Mouse (Mus musculus) left cerebral cortex, adult 6 months (tissue): ENCODE results near the gene Dna2. TPM values are rescaled to one million over a fixed set of nuclear protein-coding genes. Genes with fewer than 3 reads are reported as not detected.

Experiments
- long read RNA-seq, 2 experiments: library from polyadenylated mRNA; unstranded; transcript quantifications; one replicate each; pipeline ENCODE4 v2.0.0; 2019 to 2020
- polyA plus RNA-seq: library from polyadenylated mRNA; unstranded; fragments of <200 nt; fragmentation: Nextera tagmentation; gene quantifications from 2 replicates; pipeline ENCODE4 v1.2.3, GENCODE M21; 2021

The Dna2 gene
- 0.23 and 0.82 TPM in 2 replicates for polyA plus RNA-seq
- long read RNA-seq, experiment 1, full-length matches to known transcripts = 2 of 5 reads
- long read RNA-seq, experiment 1, partial matches to known transcripts = 1 of 5 reads
- long read RNA-seq, experiment 1, other reads (novel, unspliced or antisense) = 2 of 5 reads
- long read RNA-seq, experiment 2, partial matches to known transcripts = 0 of 1 reads
- long read RNA-seq, experiment 2, other reads (novel, unspliced or antisense) = 1 of 1 reads

GRCm38 (mm10) chr10:62946738-62947471 lies at the start of gene Dna2:
TSS of gene Dna2 (plus strand) at chr10:62947026.

GRCm38 (mm10) chr10:62908896-62909295 lies 37.9 kb upstream of the Dna2 start, which contains the start of gene Tet1:
TSS of gene Tet1 (minus strand) at chr10:62908996.

GRCm38 (mm10) chr10:62919925-62920765 lies 26.7 kb upstream of the Dna2 start, which contains the start of gene Slc25a16:
TSS of gene Slc25a16 (plus strand) at chr10:62920633.

GRCm38 (mm10) chr10:62980039-62980954 lies 33.5 kb downstream of the Dna2 start, which contains the start of gene Rufy2:
TSS of gene Rufy2 (plus strand) at chr10:62980223.

Other genes with a start within 250 kb of the Dna2 start
- 2.2 and 4.3 TPM in 2 replicates for gene Stox1, start 220.9 kb upstream of the Dna2 start, polyA plus RNA-seq
- 13.9 and 17.1 TPM in 2 replicates for gene Ccar1, start 154.7 kb upstream of the Dna2 start, polyA plus RNA-seq
- 5.1 and 6.4 TPM in 2 replicates for gene Tet1, start 38.0 kb upstream of the Dna2 start, polyA plus RNA-seq
- gene Slc25a16, start 26.4 kb upstream of the Dna2 start, polyA plus RNA-seq = 5.4 and 23.3 TPM in 2 replicates
- 35.9 and 44.4 TPM in 2 replicates for gene Rufy2, start 33.2 kb downstream of the Dna2 start, polyA plus RNA-seq
- gene Hnrnph3, start 77.2 kb downstream of the Dna2 start, polyA plus RNA-seq = 17.5 and 23.0 TPM in 2 replicates
- 0.59 and 1.0 TPM in 2 replicates for gene Pbld2, start 77.3 kb downstream of the Dna2 start, polyA plus RNA-seq
- 0.98 and 1.2 TPM in 2 replicates for gene Pbld1, start 113.1 kb downstream of the Dna2 start, polyA plus RNA-seq
- 2.6 and 2.8 TPM in 2 replicates for gene Atoh7, start 152.6 kb downstream of the Dna2 start, polyA plus RNA-seq